Mouse (Mus musculus) kidney, embryonic 15.5 days (tissue): ENCODE measurements around the gene Yod1. TPM values are rescaled to one million over a fixed set of nuclear protein-coding genes. Genes with fewer than 3 reads are reported as not detected.

Source experiments
- ATAC-seq: fragments of 200-750 bp; cut with Nextera tagmentation; replicated peaks from 2 replicates; pipeline ENCODE4 v1.8.0; 2017; ENCODE audit warnings: moderate TSS enrichment; ENCODE audit not compliant: low FRiP score
- H3K27ac ChIP-seq: fragments of 300-500 bp; sonication (generic); 2 replicates; pipeline ENCODE4 v1.5.1; 2015; ENCODE audit warnings: mild to moderate bottlenecking, inconsistent platforms
- H3K27me3 ChIP-seq: fragments of 300-500 bp; sonication (generic); 2 replicates; pipeline ENCODE4 v1.6.1; 2015; ENCODE audit warnings: inconsistent platforms
- H3K36me3 ChIP-seq: fragments of 300-500 bp; sonication (generic); 2 replicates; pipeline ENCODE4 v1.6.1; 2015; ENCODE audit warnings: inconsistent platforms
- H3K4me1 ChIP-seq: fragments of 300-500 bp; sonication (generic); 2 replicates; pipeline ENCODE4 v1.6.1; 2015; ENCODE audit warnings: inconsistent platforms
- H3K4me2 ChIP-seq: fragments of 300-500 bp; sonication (generic); 2 replicates; pipeline ENCODE4 v1.6.1; 2015; ENCODE audit warnings: moderate library complexity, mild to moderate bottlenecking, inconsistent platforms
- H3K4me3 ChIP-seq: fragments of 300-500 bp; sonication (generic); replicated peaks from 2 replicates; pipeline ENCODE4 v1.5.1; 2015; ENCODE audit warnings: mild to moderate bottlenecking, inconsistent platforms
- H3K9ac ChIP-seq: fragments of 300-500 bp; sonication (generic); 2 replicates; pipeline ENCODE4 v1.6.1; 2015; ENCODE audit warnings: mild to moderate bottlenecking, inconsistent platforms
- H3K9me3 ChIP-seq: fragments of 300-500 bp; sonication (generic); replicated peaks from 2 replicates; pipeline ENCODE4 v1.6.1; 2016; ENCODE audit warnings: inconsistent platforms
- WGBS: fragments of 180-500 bp; shearing (Covaris S2); methylation state at CpG from one replicate; pipeline ENCODE4 v1.1.7; 2015; ENCODE audit warnings: mixed read lengths; 5-methylcytosine and 5-hydroxymethylcytosine counted together
- polyA plus RNA-seq: library from polyadenylated mRNA; unstranded; fragments of >200 nt; fragmentation: Nextera tagmentation; extraction: Ambion mirVana; gene quantifications from 2 replicates; pipeline ENCODE4 v1.2.1, GENCODE M21; 2015

Yod1 gene
- polyA plus RNA-seq: 11.5 TPM in 2 replicates

- H3K9me3 ChIP-seq: no peaks in the 10 kb centered on the region
- peak within 1 kb of the TSS; percentile 87 for H3K4me3 ChIP-seq
- peak; percentile 81 for ATAC-seq
Measured at GRCm38 (mm10) chr1:130717291-130717871, at the start of gene Yod1. TSS of gene Yod1 (plus strand) at chr1:130717327.

GRCm38 (mm10) chr1:130678551-130678950, 38.6 kb upstream of the Yod1 start:
- H3K36me3 ChIP-seq: no peaks in the 10 kb centered on the region
- H3K27ac ChIP-seq: no peak overlapping the region
- H3K27me3 ChIP-seq: no peaks in the 10 kb centered on the region
- WGBS: 93% methylated on average over 2 of the region's 2 CpGs
- H3K9ac ChIP-seq: no peak overlapping the region
- H3K9me3 ChIP-seq: no peaks in the 10 kb centered on the region
- ATAC-seq: no peak
- no peaks in the 10 kb centered on the region for H3K4me1 ChIP-seq
- H3K4me3 ChIP-seq: no peak overlapping the region
- H3K4me2 ChIP-seq: no peak overlapping the region

More at GRCm38 (mm10) chr1:130717291-130717871, at the start of gene Yod1:
- H3K4me2 ChIP-seq: peak within 1 kb of the TSS; percentile 94
- WGBS: under 1% methylated on average over 54 of the region's 54 CpGs
- H3K27ac ChIP-seq: peak within 1 kb of the TSS; percentile 89
- H3K9ac ChIP-seq: peak within 1 kb of the TSS; percentile 94
- peaks cover 7% of the 10 kb centered on the region for H3K36me3 ChIP-seq
- H3K27me3 ChIP-seq: no peaks in the 10 kb centered on the region
- peaks cover 10% of the 10 kb centered on the region for H3K4me1 ChIP-seq

GRCm38 (mm10) chr1:130681075-130681474, 36.1 kb upstream of the Yod1 start:
- WGBS: 45% methylated on average over 2 of the region's 2 CpGs
- no peak overlapping the region for H3K27ac ChIP-seq
- H3K9ac ChIP-seq: no peak overlapping the region
- ATAC-seq: no peak
- H3K27me3 ChIP-seq: no peaks in the 10 kb centered on the region
- H3K36me3 ChIP-seq: no peaks in the 10 kb centered on the region
- H3K4me3 ChIP-seq: no peak overlapping the region
- no peaks in the 10 kb centered on the region for H3K9me3 ChIP-seq
- H3K4me2 ChIP-seq: no peak overlapping the region
- H3K4me1 ChIP-seq: no peaks in the 10 kb centered on the region

- H3K4me1 ChIP-seq: no peaks in the 10 kb centered on the region
- no peak overlapping the region for H3K4me3 ChIP-seq
- no peaks in the 10 kb centered on the region for H3K27me3 ChIP-seq
- WGBS: 70% methylated on average over 6 of the region's 6 CpGs
- ATAC-seq: no peak
- no peak overlapping the region for H3K4me2 ChIP-seq
- H3K9me3 ChIP-seq: no peaks in the 10 kb centered on the region
- no peak overlapping the region for H3K27ac ChIP-seq
- H3K9ac ChIP-seq: no peak overlapping the region
- no peaks in the 10 kb centered on the region for H3K36me3 ChIP-seq
Measured at GRCm38 (mm10) chr1:130681656-130682413, 35.3 kb upstream of the Yod1 start.

GRCm38 (mm10) chr1:130683905-130684304, 33.2 kb upstream of the Yod1 start:
- no peak for ATAC-seq
- H3K9me3 ChIP-seq: no peaks in the 10 kb centered on the region
- no peaks in the 10 kb centered on the region for H3K4me1 ChIP-seq
- H3K27me3 ChIP-seq: no peaks in the 10 kb centered on the region
- H3K4me3 ChIP-seq: no peak overlapping the region
- no peak overlapping the region for H3K27ac ChIP-seq
- WGBS: 71% methylated on average over 1 of the region's 1 CpGs
- H3K4me2 ChIP-seq: no peak overlapping the region
- H3K36me3 ChIP-seq: no peaks in the 10 kb centered on the region
- H3K9ac ChIP-seq: no peak overlapping the region

- Histone ChIP-seq H3K4me3 (no peak overlapping the region), H3K4me2 (no peak overlapping the region), H3K36me3 (peaks cover 58% of the 10 kb centered on the region)
Measured at GRCm38 (mm10) chr1:130698601-130699000, 18.5 kb upstream of the Yod1 start.

GRCm38 (mm10) chr1:130699937-130700633, 17.0 kb upstream of the Yod1 start:
- H3K9me3 ChIP-seq: no peaks in the 10 kb centered on the region
- ATAC-seq: no peak
- H3K4me3 ChIP-seq: no peak overlapping the region
- WGBS: 95% methylated on average over 10 of the region's 10 CpGs
- H3K27me3 ChIP-seq: no peaks in the 10 kb centered on the region
- H3K4me1 ChIP-seq: no peaks in the 10 kb centered on the region
- H3K27ac ChIP-seq: no peak overlapping the region
- H3K36me3 ChIP-seq: peaks cover 69% of the 10 kb centered on the region
- no peak overlapping the region for H3K4me2 ChIP-seq
- H3K9ac ChIP-seq: no peak overlapping the region

More at GRCm38 (mm10) chr1:130698601-130699000, 18.5 kb upstream of the Yod1 start:
- WGBS: 89% methylated on average over 5 of the region's 5 CpGs
- no peak overlapping the region for H3K27ac ChIP-seq
- no peaks in the 10 kb centered on the region for H3K4me1 ChIP-seq
- no peak overlapping the region for H3K9ac ChIP-seq
- ATAC-seq: no peak
- H3K9me3 ChIP-seq: no peaks in the 10 kb centered on the region
- no peaks in the 10 kb centered on the region for H3K27me3 ChIP-seq

- H3K9me3 ChIP-seq: no peaks in the 10 kb centered on the region
- no peak for ATAC-seq
- H3K9ac ChIP-seq: no peak overlapping the region
- no peaks in the 10 kb centered on the region for H3K27me3 ChIP-seq
- H3K36me3 ChIP-seq: peaks cover 82% of the 10 kb centered on the region
- H3K4me1 ChIP-seq: no peaks in the 10 kb centered on the region
- no peak overlapping the region for H3K4me3 ChIP-seq
- H3K4me2 ChIP-seq: no peak overlapping the region
- 94% methylated on average over 11 of the region's 11 CpGs for WGBS
- no peak overlapping the region for H3K27ac ChIP-seq
Measured at GRCm38 (mm10) chr1:130701976-130702375, 15.2 kb upstream of the Yod1 start.

GRCm38 (mm10) chr1:130703613-130704012, 13.5 kb upstream of the Yod1 start:
- H3K4me3 ChIP-seq: no peak overlapping the region
- H3K36me3 ChIP-seq: peaks cover 76% of the 10 kb centered on the region
- no peaks in the 10 kb centered on the region for H3K27me3 ChIP-seq
- no peak for ATAC-seq
- WGBS: 68% methylated on average over 2 of the region's 2 CpGs
- no peaks in the 10 kb centered on the region for H3K4me1 ChIP-seq
- no peaks in the 10 kb centered on the region for H3K9me3 ChIP-seq
- no peak overlapping the region for H3K27ac ChIP-seq
- H3K9ac ChIP-seq: no peak overlapping the region
- no peak overlapping the region for H3K4me2 ChIP-seq

GRCm38 (mm10) chr1:130710283-130711080, 6.6 kb upstream of the Yod1 start:
- Histone ChIP-seq H3K27ac (no peak overlapping the region), H3K9ac (no peak overlapping the region), H3K36me3 (peaks cover 26% of the 10 kb centered on the region), H3K4me2 (no peak overlapping the region), H3K9me3 (no peaks in the 10 kb centered on the region), H3K4me1 (peaks cover 3% of the 10 kb centered on the region; the same call in 1 of the 2 replicates), H3K4me3 (no peak overlapping the region), H3K27me3 (no peaks in the 10 kb centered on the region)
- WGBS: 92% methylated on average over 22 of the region's 22 CpGs
- no peak for ATAC-seq

- H3K4me1 ChIP-seq: peaks cover 7% of the 10 kb centered on the region
- H3K36me3 ChIP-seq: peaks cover 4% of the 10 kb centered on the region
- no peak overlapping the region for H3K27ac ChIP-seq
- ATAC-seq: no peak
- 78% methylated on average over 4 of the region's 4 CpGs for WGBS
- H3K9ac ChIP-seq: no peak overlapping the region
- no peak overlapping the region for H3K4me3 ChIP-seq
- no peak overlapping the region for H3K4me2 ChIP-seq
- no peaks in the 10 kb centered on the region for H3K9me3 ChIP-seq
- no peaks in the 10 kb centered on the region for H3K27me3 ChIP-seq
Measured at GRCm38 (mm10) chr1:130714046-130714445, 3.1 kb upstream of the Yod1 start.
